Mouse (Mus musculus) heart, postnatal 0 days (tissue): Measurements from ENCODE around the gene Celsr3.

Source experiments
- CTCF ChIP-seq: IDR thresholded peaks from 2 replicates; pipeline ENCODE4 v1.5.1; 2016; ENCODE audit warnings: antibody characterized with exemption, control low read depth, low read depth
- EP300 ChIP-seq: IDR thresholded peaks from 2 replicates; pipeline ENCODE4 v1.6.1; 2016; ENCODE audit warnings: antibody characterized with exemption, low read depth

GRCm38 (mm10) chr9:108777276-108777675, 48.8 kb upstream of the Celsr3 start:
- TF ChIP-seq CTCF: no peak
- TF ChIP-seq EP300: no peak
